Mouse (Mus musculus): ENCODE results near the gene Gnaq.

DNA sequence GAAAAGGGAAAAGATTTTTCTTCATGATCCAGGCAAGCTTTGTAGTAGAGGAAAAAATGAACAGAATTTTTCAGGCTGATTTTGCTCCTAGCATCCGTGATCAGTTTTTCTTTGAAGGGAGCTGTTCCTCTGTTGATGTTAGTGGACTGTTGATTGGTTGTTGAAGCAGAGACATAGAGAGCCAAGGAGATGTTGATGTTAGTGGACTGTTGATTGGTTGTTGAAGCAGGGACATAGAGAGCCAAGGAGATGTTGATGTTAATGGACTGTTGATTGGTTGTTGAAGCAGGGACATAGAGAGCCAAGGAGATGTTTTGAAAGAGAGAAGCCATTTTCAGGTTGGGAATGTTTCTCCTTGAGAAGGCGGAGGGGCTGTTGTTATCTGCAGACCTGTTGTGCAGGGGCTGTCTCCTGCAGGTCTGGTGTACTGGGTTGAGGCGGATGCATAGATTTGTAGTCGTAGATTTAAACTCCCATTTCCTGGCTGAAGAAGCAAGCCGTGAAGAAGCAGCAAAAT is 5.5 kb downstream of the Gnaq start:
- TF ChIP-seq POLR2A (IDR thresholded peaks at IDR 0.05; ENCODE audit: low read depth, low read length), result no peak
- no peak for TF ChIP-seq KAT2A (IDR thresholded peaks at IDR 0.05; ENCODE audit: insufficient replicate concordance, low read length)
- TF ChIP-seq RCOR1 (conservative IDR thresholded peaks at IDR 0.05; ENCODE audit: low read depth, low read length), result no peak
- no peak for TF ChIP-seq RAD21 (IDR thresholded peaks at IDR 0.05; ENCODE audit: low read depth, low read length)
- TF ChIP-seq MYC (IDR thresholded peaks at IDR 0.05; ENCODE audit: low read depth, low read length), result no peak
- no peak for TF ChIP-seq SMC3 (IDR thresholded peaks at IDR 0.05; ENCODE audit: low read depth, low read length)
- no peak for TF ChIP-seq CTCF (conservative IDR thresholded peaks at IDR 0.05 in 1 of 2, IDR thresholded peaks at IDR 0.05 in 1 of 2; ENCODE audit: low read depth in 2 of 2, low read length in 2 of 2)

All from CH12.LX (cell line).